Mouse (Mus musculus) stomach, postnatal 0 days (tissue): Measurements from ENCODE around the gene Gls2. TPM values are rescaled to one million over a fixed set of nuclear protein-coding genes. Genes with fewer than 3 reads are reported as not detected.

ENCODE experiments used
- ATAC-seq: fragments of 200-750 bp; cut with Nextera tagmentation; 2 replicates; pipeline ENCODE4 v1.8.0; 2017; ENCODE audit not compliant: low FRiP score, low TSS enrichment
- DNase-seq: peaks from one replicate; pipeline ENCODE4 v3.0.0-alpha.2; 2016; ENCODE audit warnings: low spot score
- H3K27ac ChIP-seq: fragments of 300-500 bp; sonication (generic); replicated peaks from 2 replicates; pipeline ENCODE4 v1.5.1; 2014; ENCODE audit warnings: mild to moderate bottlenecking, control low read depth
- H3K27me3 ChIP-seq: fragments of 300-500 bp; sonication (generic); 2 replicates; pipeline ENCODE4 v1.6.1; 2014; ENCODE audit warnings: low read length; ENCODE audit not compliant: control insufficient read depth, insufficient read depth
- H3K36me3 ChIP-seq: fragments of 300-500 bp; sonication (generic); 2 replicates; pipeline ENCODE4 v1.6.1; 2014; ENCODE audit warnings: low read length, mixed read lengths; ENCODE audit not compliant: control insufficient read depth, insufficient read depth
- H3K4me1 ChIP-seq: fragments of 300-500 bp; sonication (generic); replicated peaks from 2 replicates; pipeline ENCODE4 v1.6.1; 2014; ENCODE audit warnings: antibody characterized with exemption; ENCODE audit not compliant: control insufficient read depth, insufficient read depth
- H3K4me2 ChIP-seq: fragments of 300-500 bp; sonication (generic); replicated peaks from 2 replicates; pipeline ENCODE4 v1.6.1; 2014; ENCODE audit warnings: low read depth, mild to moderate bottlenecking, control low read depth, moderate library complexity
- H3K4me3 ChIP-seq: fragments of 300-500 bp; sonication (generic); 2 replicates; pipeline ENCODE4 v1.5.1; 2014; ENCODE audit warnings: low read depth, low read length, control low read depth
- H3K9ac ChIP-seq: fragments of 300-500 bp; sonication (generic); 2 replicates; pipeline ENCODE4 v1.6.1; 2014; ENCODE audit warnings: mild to moderate bottlenecking, low read length, control low read depth, mixed read lengths
- H3K9me3 ChIP-seq: fragments of 300-500 bp; sonication (generic); 2 replicates; pipeline ENCODE4 v1.6.1; 2016; ENCODE audit warnings: low read length; ENCODE audit not compliant: control insufficient read depth
- CTCF ChIP-seq: IDR thresholded peaks from 2 replicates; pipeline ENCODE4 v1.5.1; 2016; ENCODE audit warnings: antibody characterized with exemption, low read depth, mild to moderate bottlenecking, moderate library complexity
- EP300 ChIP-seq: optimal IDR thresholded peaks from 2 replicates; pipeline ENCODE3; 2016; ENCODE audit warnings: antibody characterized with exemption
- WGBS: fragments of 180-500 bp; shearing (Covaris S2); extraction: QIAGEN DNeasy Blood & Tissue Kit; methylation state at CpG from one replicate; pipeline ENCODE4 v1.1.7; 2014; 5-methylcytosine and 5-hydroxymethylcytosine counted together
- polyA plus RNA-seq: library from polyadenylated mRNA; unstranded; fragments of >200 nt; fragmentation: Nextera tagmentation; extraction: Ambion mirVana; gene quantifications from 2 replicates; pipeline ENCODE4 v1.2.1, GENCODE M21; 2015

Gls2 gene
- polyA plus RNA-seq = 0.53 and 0.64 TPM in 2 replicates

- WGBS = under 1% methylated on average over 45 of the region's 46 CpGs
- TF ChIP-seq CTCF (no peak), EP300 (no peak)
- Histone ChIP-seq H3K36me3 (no peaks in the 10 kb centered on the region), H3K4me1 (0 out of 2 replicates have a peak, but pooled peaks cover 4% of the 10 kb centered on the region), H3K27me3 (no peaks in the 10 kb centered on the region), H3K27ac (0 out of 2 replicates have a peak within 1 kb of the TSS, but pooled peaks have one; percentile 40), H3K4me2 (peak within 1 kb of the TSS; percentile 99), H3K4me3 (peak within 1 kb of the TSS; percentile 63), H3K9me3 (no peaks in the 10 kb centered on the region), H3K9ac (peak within 1 kb of the TSS; percentile 62)
- DNase-seq = peak; percentile 97
- ATAC-seq = peak; percentile 97
Observed at GRCm38 (mm10) chr10:128194024-128194550, at the start of gene Gls2. Gls2 (plus strand) TSS chr10:128194457.

- Histone ChIP-seq H3K4me3 (no peak overlapping the region), H3K4me2 (no peak overlapping the region), H3K27ac (peak overlapping the region; percentile 86), H3K36me3 (peaks cover 15% of the 10 kb centered on the region; the same call in 1 of the 2 replicates), H3K9me3 (no peaks in the 10 kb centered on the region), H3K9ac (no peak overlapping the region), H3K4me1 (no peaks in the 10 kb centered on the region), H3K27me3 (no peaks in the 10 kb centered on the region)
- ATAC-seq (no peak), DNase-seq (no peak)
- 87% methylated on average over 2 of the region's 2 CpGs for WGBS
- TF ChIP-seq CTCF (no peak), EP300 (no peak)
Observed at GRCm38 (mm10) chr10:128144961-128145360, 49.3 kb upstream of the Gls2 start.

- Histone ChIP-seq H3K9ac (peak overlapping the region; percentile 0; the same call in 1 of the 2 replicates), H3K9me3 (no peaks in the 10 kb centered on the region), H3K4me2 (peak overlapping the region; percentile 6; the same call in 1 of the 2 replicates), H3K36me3 (peaks cover 8% of the 10 kb centered on the region; the same call in 1 of the 2 replicates), H3K4me3 (no peak overlapping the region), H3K4me1 (peaks cover under 1% of the 10 kb centered on the region; the same call in 1 of the 2 replicates), H3K27me3 (no peaks in the 10 kb centered on the region), H3K27ac (peak overlapping the region; percentile 63)
- WGBS = 52% methylated on average over 5 of the region's 5 CpGs
- no peak for ATAC-seq
- DNase-seq = no peak
- no peak for TF ChIP-seq EP300
- no peak for TF ChIP-seq CTCF
Observed at GRCm38 (mm10) chr10:128148789-128149365, 45.4 kb upstream of the Gls2 start.

GRCm38 (mm10) chr10:128149592-128149991 is 44.7 kb upstream of the Gls2 start:
- Histone ChIP-seq H3K4me2 (0 out of 2 replicates have a peak overlapping the region, but pooled peaks have one; percentile 6), H3K36me3 (peaks cover 8% of the 10 kb centered on the region; the same call in 1 of the 2 replicates), H3K27me3 (no peaks in the 10 kb centered on the region), H3K4me3 (no peak overlapping the region), H3K27ac (peak overlapping the region; percentile 63), H3K4me1 (peaks cover 3% of the 10 kb centered on the region; the same call in 1 of the 2 replicates), H3K9me3 (no peaks in the 10 kb centered on the region), H3K9ac (peak overlapping the region; percentile 0; the same call in 1 of the 2 replicates)
- WGBS = 2% methylated on average over 5 of the region's 5 CpGs
- DNase-seq (peak; percentile 91), ATAC-seq (peak; percentile 97)
- TF ChIP-seq CTCF (peak; percentile 69), EP300 (peak; percentile 30)

GRCm38 (mm10) chr10:128150941-128151340 is 43.3 kb upstream of the Gls2 start:
- ATAC-seq = no peak

More at GRCm38 (mm10) chr10:128150941-128151340, 43.3 kb upstream of the Gls2 start:
- H3K36me3 ChIP-seq = peaks cover 3% of the 10 kb centered on the region; the same call in 1 of the 2 replicates
- no peak for DNase-seq
- H3K4me2 ChIP-seq = no peak overlapping the region
- 64% methylated on average over 14 of the region's 14 CpGs for WGBS
- peak overlapping the region; percentile 46 for H3K27ac ChIP-seq
- no peak overlapping the region for H3K9ac ChIP-seq
- TF ChIP-seq EP300 (no peak), CTCF (no peak)
- H3K9me3 ChIP-seq = no peaks in the 10 kb centered on the region
- peaks cover 3% of the 10 kb centered on the region; the same call in 1 of the 2 replicates for H3K4me1 ChIP-seq
- no peaks in the 10 kb centered on the region for H3K27me3 ChIP-seq
- H3K4me3 ChIP-seq = no peak overlapping the region
